In genomic region chr8:12391366-12392250, GRCm38 (mm10) we compare ENCODE assay signal across 10 mouse cellular contexts. TPM values are rescaled to one million over a fixed set of nuclear protein-coding genes. Genes with fewer than 3 reads are reported as not detected.
A peak's percentile ranks its signal among the peaks of the same experiment; 100 is the strongest.
DNase-seq lines count a peak whose midpoint lies in the region; ATAC-seq and TF ChIP-seq lines count a peak whose summit lies in the region.
"Had no signal": no experiment of that assay in that cellular context is flagged by ENCODE, and none has a peak within 500 bp of the region (broad histone marks: within the 10 kb centered on the region; RNA-seq: fewer than 3 reads in every experiment).

No protein-coding gene starts in this region.

- H3K4me1 ChIP-seq in hindbrain, embryonic 11.5 days (replicated peaks; ENCODE audit: control insufficient read depth, insufficient read depth, low read length): peaks cover 4% of the 10 kb centered on the region
- H3K4me1 ChIP-seq in midbrain, embryonic 16.5 days (ENCODE audit: control insufficient read depth, insufficient read depth, low read length): peaks cover 9% of the 10 kb centered on the region

- intact Hi-C loops in left cerebral cortex, adult 2 months (cut with DNase I): loop anchor here (5.0 kb wide), 1 partner anchor 171 kb away; no protein-coding TSS in a partner anchor

- H3K9ac ChIP-seq in hindbrain, embryonic 11.5 days (ENCODE audit: low read depth, low read length): no peak overlapping the region
- no peak overlapping the region for H3K9ac ChIP-seq in midbrain, embryonic 16.5 days (ENCODE audit: low read depth, low read length)
- H3K9ac ChIP-seq: embryonic facial prominence, embryonic 13.5 days had no signal

- no peak overlapping the region for H3K27ac ChIP-seq in left cerebral cortex, adult 2 months
- H3K27ac ChIP-seq in hindbrain, embryonic 11.5 days (ENCODE audit: low read depth, low read length): no peak overlapping the region
- peak overlapping the region; percentile 23; the same call in 1 of the 2 replicates for H3K27ac ChIP-seq in midbrain, embryonic 16.5 days (ENCODE audit: low read length)
- H3K27ac ChIP-seq: embryonic facial prominence, embryonic 13.5 days had no signal

- WGBS in hindbrain, embryonic 11.5 days: 3% methylated on average over 37 of the region's 37 CpGs
- WGBS in midbrain, embryonic 16.5 days: 5% methylated on average over 36 of the region's 37 CpGs

- TF ChIP-seq CTCF in left cerebral cortex, adult 2 months (IDR thresholded peaks at IDR 0.05): peak; percentile 46

- ATAC-seq in hindbrain, embryonic 11.5 days (ENCODE audit: low FRiP score): peak; percentile 36; the same call in 1 of the 2 replicates
- ATAC-seq in midbrain, embryonic 16.5 days: 0 out of 2 replicates have a peak, but pooled peaks have one; percentile 52
- ATAC-seq: inflammation-experienced regulatory T-cells, adult 6 months had no signal

- H3K27me3 ChIP-seq in hindbrain, embryonic 11.5 days (ENCODE audit: control insufficient read depth, insufficient read depth, low read length): peaks cover 64% of the 10 kb centered on the region
- H3K27me3 ChIP-seq in midbrain, embryonic 16.5 days (ENCODE audit: control insufficient read depth, insufficient read depth, low read depth, low read length): peaks cover 39% of the 10 kb centered on the region

- H3K36me3 ChIP-seq in hindbrain, embryonic 11.5 days (ENCODE audit: control insufficient read depth, insufficient read depth, low read length): no peaks in the 10 kb centered on the region
- no peaks in the 10 kb centered on the region for H3K36me3 ChIP-seq in midbrain, embryonic 16.5 days (ENCODE audit: control insufficient read depth, insufficient read depth, low read length)
- H3K36me3 ChIP-seq: embryonic facial prominence, embryonic 13.5 days had no signal

- H3K4me3 ChIP-seq in left cerebral cortex, adult 2 months: no peak overlapping the region
- no peak overlapping the region for H3K4me3 ChIP-seq in hindbrain, embryonic 11.5 days (ENCODE audit: low read depth, low read length)
- H3K4me3 ChIP-seq in midbrain, embryonic 16.5 days (ENCODE audit: low read depth, low read length): no peak overlapping the region
- H3K4me3 ChIP-seq: embryonic facial prominence, embryonic 13.5 days had no signal

- no peak for DNase-seq in left cerebral cortex, adult 2 months (ENCODE audit: extremely low spot score in 1 of 2, low spot score in 2 of 2)
- DNase-seq in left cerebral cortex, adult 11 months (ENCODE audit: low spot score): no peak
- peak; percentile 82 for DNase-seq in embryo, embryonic 9.5 days (ENCODE audit: extremely low spot score)
- peak; percentile 80 for DNase-seq in hindbrain, embryonic 11.5 days (ENCODE audit: low spot score)
- DNase-seq in Muller cell, postnatal 12 days (ENCODE audit: inconsistent ontology term): no peak
- no peak for DNase-seq in spleen, postnatal 36 days (ENCODE audit: low spot score in 2 of 2)
- no peak for DNase-seq in spleen, postnatal 4 days (ENCODE audit: low spot score in 2 of 2)

- no peaks in the 10 kb centered on the region for H3K9me3 ChIP-seq in hindbrain, embryonic 11.5 days (ENCODE audit: control insufficient read depth, low read length)
- no peaks in the 10 kb centered on the region for H3K9me3 ChIP-seq in midbrain, embryonic 16.5 days (replicated peaks; ENCODE audit: control insufficient read depth, low read length, poor library complexity, severe bottlenecking)
- H3K9me3 ChIP-seq: embryonic facial prominence, embryonic 13.5 days had no signal

- H3K4me2 ChIP-seq in hindbrain, embryonic 11.5 days (replicated peaks; ENCODE audit: low read depth, low read length): no peak overlapping the region
- H3K4me2 ChIP-seq in midbrain, embryonic 16.5 days (ENCODE audit: low read length): peak overlapping the region; percentile 44; the same call in 1 of the 2 replicates
- H3K4me2 ChIP-seq: embryonic facial prominence, embryonic 13.5 days had no signal

RNA-seq across cellular contexts. Expression of gene Sox1, which starts 3.5 kb away (rescaled TPM):
- total RNA-seq in left cerebral cortex, adult 2 months (2021): 10 to 100 TPM in 1 of 2 experiments, 1 to 10 TPM in 1; 9.5 to 11.6 TPM
- polyA plus RNA-seq in hindbrain, embryonic 11.5 days (2014; fragmentation: Nextera tagmentation; extraction: Ambion mirVana): 5.3 and 5.5 TPM in 2 replicates
- polyA plus RNA-seq in midbrain, embryonic 16.5 days (2015; fragmentation: Nextera tagmentation; extraction: Ambion mirVana): 1.6 and 2.2 TPM in 2 replicates
- polyA plus RNA-seq: embryonic facial prominence, embryonic 13.5 days; inflammation-experienced regulatory T-cells, adult 6 months had no signal

Comparison
In these comparisons a context has a peak if more than half of its experiments do, and no peak if none do; other contexts are left out.
1. DNase-seq: peak in embryo, embryonic 9.5 days (single experiment) and hindbrain, embryonic 11.5 days (single experiment); none in left cerebral cortex, adult 2 months (0 of 2), left cerebral cortex, adult 11 months (single experiment), Muller cell, postnatal 12 days (single experiment), spleen, postnatal 36 days (0 of 2) and spleen, postnatal 4 days (0 of 2).